Mouse (Mus musculus) common myeloid progenitor, adult 5-6 weeks (primary cell): ENCODE results near the gene Mmp23. TPM values are rescaled to one million over a fixed set of nuclear protein-coding genes. Genes with fewer than 3 reads are reported as not detected.
A peak's percentile ranks its signal among the peaks of the same experiment; 100 is the strongest.

Experiments used
- ATAC-seq: replicated peaks from 2 replicates; pipeline ENCODE4 v1.8.0; 2016; ENCODE audit warnings: low read depth, mild to moderate bottlenecking, moderate TSS enrichment, inconsistent platforms; ENCODE audit not compliant: poor library complexity, severe bottlenecking
- total RNA-seq: library from RNA; stranded (forward); fragments of 200-1000, 187-1606 nt; gene quantifications from 2 replicates; pipeline ENCODE4 v1.2.3, GENCODE M21; 2017

The Mmp23 gene
- total RNA-seq, 1 experiment from 2014 or later: 0.91 TPM

GRCm38 (mm10) chr4:155603801-155604200 is 49.4 kb downstream of the Mmp23 start:
- no peak for ATAC-seq

- no peak for ATAC-seq
Observed at GRCm38 (mm10) chr4:155602753-155603152, 50.4 kb downstream of the Mmp23 start.

- no peak for ATAC-seq
Observed at GRCm38 (mm10) chr4:155601997-155602456, 51.2 kb downstream of the Mmp23 start.

DNA sequence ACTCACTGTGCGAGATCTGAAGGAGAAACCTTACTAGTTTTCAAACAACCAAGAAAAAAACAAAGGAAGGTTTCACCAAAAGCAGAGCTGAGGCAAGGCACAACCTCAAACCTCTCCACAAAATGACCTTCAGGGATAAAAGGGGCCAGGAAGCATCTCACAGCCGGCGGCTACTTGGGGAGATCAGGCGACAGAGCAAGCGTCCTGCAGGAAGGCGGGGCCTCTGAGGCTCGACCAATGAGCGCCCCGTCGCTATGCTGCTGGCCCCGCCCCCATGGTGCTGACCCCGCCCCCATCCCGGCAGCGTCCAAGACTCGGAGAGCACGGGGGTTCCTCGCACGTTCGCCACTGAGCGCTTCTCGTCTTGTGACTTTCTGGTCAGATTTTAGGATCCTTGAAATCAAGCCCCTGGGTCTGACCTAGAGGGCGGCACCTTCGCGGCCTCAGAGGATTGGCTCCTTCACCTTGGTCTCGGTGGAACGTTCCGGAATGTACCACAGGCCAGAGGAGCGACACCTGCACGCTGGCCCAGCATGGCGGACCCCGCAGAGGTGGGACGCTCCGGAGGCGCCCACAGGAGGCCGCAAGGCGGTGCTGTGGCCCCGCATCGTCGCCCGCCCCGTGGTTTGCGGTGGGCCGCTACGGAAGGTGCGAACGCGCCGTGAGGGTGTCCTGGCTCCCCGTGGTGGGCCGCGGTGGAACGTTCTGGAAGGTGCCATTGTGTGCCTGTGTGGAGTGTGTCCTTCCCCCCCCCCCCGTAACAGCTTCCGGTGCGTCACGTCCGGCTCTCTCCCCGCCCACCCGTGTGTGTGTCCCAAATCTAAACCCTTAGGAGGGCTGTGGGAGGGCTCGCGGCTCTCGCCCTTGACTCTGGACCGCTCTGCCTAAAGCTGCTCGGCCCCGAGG is 51.8 kb downstream of the Mmp23 start, which contains the start of gene Slc35e2:
Slc35e2 (plus strand) TSS at position 326 of the 906 bp plus-strand sequence.
- peak; percentile 77 for ATAC-seq

Other genes with a start within 250 kb of the Mmp23 start
- 0.23 and 0.29 TPM in 2 replicates for gene Cfap74, start 244.2 kb downstream of the Mmp23 start, total RNA-seq
- gene Tmem52, start 184.3 kb downstream of the Mmp23 start, total RNA-seq: not detected in 2 replicates
- gene Gnb1, start 162.0 kb downstream of the Mmp23 start, total RNA-seq: 174 and 208 TPM in 2 replicates
- gene Nadk, start 91.0 kb downstream of the Mmp23 start, total RNA-seq: 50.8 and 57.0 TPM in 2 replicates
- gene Slc35e2, start 52.0 kb downstream of the Mmp23 start, total RNA-seq: 14.2 and 15.8 TPM in 2 replicates
- 50.8 and 66.1 TPM in 2 replicates for gene Cdk11b, start 28.5 kb downstream of the Mmp23 start, total RNA-seq
- gene Gm10563, start 8.0 kb downstream of the Mmp23 start, total RNA-seq: not detected in 2 replicates
- 18.9 and 21.1 TPM in 2 replicates for gene Mib2, start 15.8 kb upstream of the Mmp23 start, total RNA-seq
- gene Fndc10, start 41.0 kb upstream of the Mmp23 start, total RNA-seq: 2.9 and 3.2 TPM in 2 replicates
- gene Ssu72, start 51.4 kb upstream of the Mmp23 start, total RNA-seq: 73.2 and 108 TPM in 2 replicates
- gene Tmem240, start 81.4 kb upstream of the Mmp23 start, total RNA-seq: 0.29 TPM in 1 of 2 replicates, not detected in the other
- gene Atad3a, start 107.7 kb upstream of the Mmp23 start, total RNA-seq: 77.0 and 120 TPM in 2 replicates
- gene Vwa1, start 121.3 kb upstream of the Mmp23 start, total RNA-seq: 0.27 and 0.29 TPM in 2 replicates
- gene Tmem88b, start 132.5 kb upstream of the Mmp23 start, total RNA-seq: not detected in 2 replicates
- gene Ankrd65, start 137.1 kb upstream of the Mmp23 start, total RNA-seq: not detected in 2 replicates
- 55.4 and 70.3 TPM in 2 replicates for gene Mrpl20, start 149.5 kb upstream of the Mmp23 start, total RNA-seq
- gene Ccnl2, start 159.1 kb upstream of the Mmp23 start, total RNA-seq: 83.7 and 89.3 TPM in 2 replicates
- 89.9 and 123 TPM in 2 replicates for gene Aurkaip1, start 177.9 kb upstream of the Mmp23 start, total RNA-seq
- gene Mxra8, start 186.3 kb upstream of the Mmp23 start, total RNA-seq: not detected in 2 replicates
- 9.2 and 11.4 TPM in 2 replicates for gene Dvl1, start 194.0 kb upstream of the Mmp23 start, total RNA-seq
- 0.09 TPM in 1 of 2 replicates, not detected in the other for gene Tas1r3, start 210.0 kb upstream of the Mmp23 start, total RNA-seq
- 9.2 and 10.2 TPM in 2 replicates for gene Cptp, start 216.1 kb upstream of the Mmp23 start, total RNA-seq
- gene Ints11, start 216.2 kb upstream of the Mmp23 start, total RNA-seq: 17.5 and 25.1 TPM in 2 replicates
- 18.1 and 39.2 TPM in 2 replicates for gene Pusl1, start 238.4 kb upstream of the Mmp23 start, total RNA-seq
- 18.0 and 20.1 TPM in 2 replicates for gene Acap3, start 238.4 kb upstream of the Mmp23 start, total RNA-seq